Mouse (Mus musculus) G1E-ER4 (cell line): Measurements from ENCODE around the gene Pcca. TPM values are rescaled to one million over a fixed set of nuclear protein-coding genes. Genes with fewer than 3 reads are reported as not detected.

Experiments used
- GATA1 ChIP-seq: IDR thresholded peaks from one replicate; pipeline ENCODE4 v1.8.0; 2012; ENCODE audit warnings: low read length, inconsistent platforms
- polyA plus RNA-seq: library from polyadenylated mRNA; stranded (reverse); fragments of >175 nt; gene quantifications from 2 replicates; pipeline ENCODE4 v1.2.3, GENCODE M21; 2012

Gene Pcca
- polyA plus RNA-seq, 1 experiment = 26.9 TPM

DNA sequence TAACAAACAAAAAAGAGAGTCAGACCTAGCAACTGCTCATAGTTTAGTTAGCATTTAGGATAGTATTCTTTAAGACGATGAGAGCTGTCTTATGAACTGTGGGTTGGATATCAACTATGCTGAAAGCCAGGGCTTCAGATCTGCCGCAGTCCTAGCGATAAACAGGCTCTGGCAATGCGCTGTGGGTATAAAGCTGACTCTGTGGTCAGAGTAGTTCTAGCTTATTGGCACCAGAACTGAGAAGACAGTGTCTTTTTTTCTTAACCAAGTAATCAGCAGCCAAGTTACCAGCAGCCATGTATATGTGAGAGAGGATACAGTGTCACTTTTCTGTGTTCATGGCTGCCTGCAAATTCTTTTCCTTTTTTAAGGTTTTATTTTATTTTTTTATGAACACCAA, 154.3 kb downstream of the Pcca start:
- no peak for TF ChIP-seq GATA1

DNA sequence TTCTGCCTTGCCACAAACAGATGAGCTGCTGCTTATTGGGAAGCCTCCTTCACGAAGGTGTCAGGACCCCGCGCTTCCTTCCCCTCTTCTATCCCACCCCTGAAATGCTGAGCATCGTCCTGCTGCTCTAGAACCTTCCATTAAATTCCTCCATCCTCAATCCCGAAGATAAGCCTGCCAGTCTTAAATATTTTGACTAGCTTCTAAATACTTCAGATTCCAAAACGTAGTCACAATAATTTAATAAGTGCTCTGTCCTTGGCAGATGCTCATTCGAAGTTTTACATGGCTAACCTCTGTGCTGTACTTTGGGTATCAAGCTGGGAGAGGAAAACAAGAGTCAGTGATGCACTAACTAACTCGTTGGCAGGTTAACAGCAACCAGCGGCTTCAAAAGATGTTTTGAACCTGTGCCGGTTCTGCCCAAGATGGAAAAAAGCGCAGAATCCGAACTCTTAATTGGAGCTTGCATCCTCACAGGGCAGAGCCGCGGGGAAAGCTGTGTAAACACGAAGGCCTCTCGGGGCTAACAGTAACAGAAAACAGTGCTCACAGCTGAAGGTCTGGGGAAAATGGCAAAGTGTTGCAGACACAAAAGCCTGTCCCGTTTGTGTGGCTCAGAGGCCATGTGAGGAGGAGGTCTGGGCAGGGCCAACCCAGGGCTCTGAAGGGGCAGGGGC, 155.2 kb downstream of the Pcca start:
- no peak for TF ChIP-seq GATA1

DNA sequence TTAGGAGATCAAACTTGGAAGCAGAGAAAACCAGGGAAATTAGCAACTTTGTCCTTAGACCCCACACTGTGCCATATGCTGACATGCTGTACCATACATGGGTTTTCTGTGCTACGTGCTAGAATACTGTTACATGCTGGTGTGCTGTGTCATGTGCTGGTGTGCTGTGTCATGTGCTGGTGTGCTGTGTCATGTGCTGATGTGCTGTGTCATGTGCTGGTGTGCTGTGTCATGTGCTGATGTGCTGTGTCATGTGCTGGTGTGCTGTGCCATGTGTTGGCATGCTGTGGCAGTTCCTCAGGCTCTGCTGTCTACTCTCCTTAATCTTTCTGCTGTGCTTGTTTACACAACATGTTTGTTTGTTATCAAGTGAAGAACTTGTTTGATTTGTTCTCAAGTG, 157.4 kb downstream of the Pcca start:
- TF ChIP-seq GATA1 = no peak

DNA sequence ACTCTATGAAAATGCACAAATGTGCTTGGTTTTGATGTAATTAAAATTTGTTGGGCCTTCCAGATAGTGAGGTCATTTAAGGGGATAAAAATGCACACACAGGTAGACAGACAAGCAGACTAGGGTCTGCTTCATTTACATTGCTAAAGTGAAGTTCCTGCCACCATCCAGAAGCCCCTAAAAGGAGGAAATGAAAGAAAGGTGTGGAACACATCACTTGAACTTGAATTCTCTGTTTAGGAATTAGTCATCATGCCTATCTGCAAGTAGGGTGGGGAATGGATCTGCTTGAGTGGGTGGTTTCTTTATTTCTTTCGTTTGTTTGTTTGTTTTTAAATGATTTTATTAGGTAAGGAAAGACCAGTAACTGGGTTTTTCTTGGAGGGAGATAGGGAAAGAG, 166.2 kb downstream of the Pcca start:
- no peak for TF ChIP-seq GATA1

DNA sequence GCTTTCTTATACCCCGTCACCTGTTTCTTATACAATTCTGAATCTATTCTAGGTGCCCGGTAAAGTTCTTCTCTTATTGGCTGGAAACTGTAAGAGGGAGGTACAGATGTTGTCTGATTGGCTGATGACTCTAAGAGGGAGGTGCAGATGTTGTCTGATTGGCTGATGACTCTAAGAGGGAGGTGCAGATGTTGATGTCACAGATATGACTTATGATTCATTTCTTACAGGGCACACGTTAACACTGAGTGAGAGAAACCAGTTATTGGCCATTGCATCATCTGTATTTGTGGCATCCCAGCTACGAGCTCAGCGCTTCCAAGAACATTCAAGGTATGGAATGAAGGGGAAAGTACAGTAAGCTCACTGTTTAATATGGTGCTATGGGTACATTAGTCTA, 179.7 kb downstream of the Pcca start:
- no peak for TF ChIP-seq GATA1

DNA sequence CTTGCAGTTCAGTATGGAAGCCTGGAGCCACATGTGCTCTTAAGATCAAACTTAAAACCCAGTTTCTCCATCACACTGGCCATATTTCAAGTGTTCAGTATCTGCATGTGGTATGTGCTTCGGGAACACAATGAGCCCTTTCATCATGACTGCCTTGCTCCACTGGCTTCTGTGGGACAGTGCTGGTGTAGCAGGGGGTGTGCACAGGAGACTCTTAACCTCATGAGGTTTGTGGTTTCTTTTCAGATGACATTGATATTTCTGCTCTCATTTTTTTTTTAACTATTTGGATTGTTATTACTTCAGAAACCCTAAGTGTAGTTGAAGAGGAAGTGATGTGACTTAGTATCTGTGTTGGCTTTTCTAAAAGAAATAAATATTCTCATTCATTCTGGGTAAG, 180.8 kb downstream of the Pcca start:
- no peak for TF ChIP-seq GATA1

DNA sequence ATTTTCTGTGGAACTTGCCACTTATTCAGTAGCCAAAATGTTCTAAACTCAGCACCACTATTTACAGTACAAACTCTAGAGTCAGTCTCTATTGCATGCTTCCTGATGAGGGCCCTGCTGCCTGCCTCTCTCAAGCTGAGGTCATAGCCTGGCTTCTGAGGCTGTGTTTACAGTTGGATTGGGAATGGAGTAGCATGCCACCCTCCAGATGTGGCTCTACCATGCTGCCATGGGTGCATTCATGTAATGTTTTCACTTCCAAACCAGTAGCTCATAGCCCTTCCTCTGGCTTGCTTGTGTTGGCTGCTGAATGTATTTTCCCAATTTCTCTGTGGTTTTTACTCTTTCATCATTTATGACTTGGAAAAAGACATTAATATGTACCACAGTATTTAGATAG, 181.9 kb downstream of the Pcca start:
- TF ChIP-seq GATA1 = no peak

DNA sequence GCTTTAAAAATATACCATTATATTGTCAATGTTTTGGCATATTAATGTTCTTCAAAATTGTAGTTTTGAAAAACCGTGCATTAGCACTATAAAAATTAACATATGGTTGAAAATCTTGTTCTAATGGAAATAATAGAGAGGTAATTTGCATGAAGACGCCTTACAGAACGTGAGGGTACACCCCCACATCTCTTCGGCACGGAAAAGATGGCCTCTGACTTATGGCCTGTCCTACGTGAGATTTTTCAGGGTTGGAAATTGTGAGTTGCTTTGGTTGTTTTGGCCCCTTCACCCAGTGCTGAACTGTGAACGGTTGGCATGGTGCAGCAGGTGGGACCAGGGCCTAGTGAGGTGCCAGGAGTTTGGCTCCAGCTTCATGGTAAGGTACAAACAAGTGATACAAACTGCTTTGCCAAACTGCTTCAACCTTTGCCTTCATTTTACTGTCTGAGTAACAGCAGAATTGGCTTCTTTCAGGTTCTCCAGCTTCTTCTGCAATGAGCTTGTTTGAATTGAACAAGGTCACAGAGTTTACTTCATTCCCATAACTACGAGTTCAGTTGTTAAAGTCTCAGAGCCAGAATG, 185.5 kb downstream of the Pcca start:
- TF ChIP-seq GATA1 = no peak

DNA sequence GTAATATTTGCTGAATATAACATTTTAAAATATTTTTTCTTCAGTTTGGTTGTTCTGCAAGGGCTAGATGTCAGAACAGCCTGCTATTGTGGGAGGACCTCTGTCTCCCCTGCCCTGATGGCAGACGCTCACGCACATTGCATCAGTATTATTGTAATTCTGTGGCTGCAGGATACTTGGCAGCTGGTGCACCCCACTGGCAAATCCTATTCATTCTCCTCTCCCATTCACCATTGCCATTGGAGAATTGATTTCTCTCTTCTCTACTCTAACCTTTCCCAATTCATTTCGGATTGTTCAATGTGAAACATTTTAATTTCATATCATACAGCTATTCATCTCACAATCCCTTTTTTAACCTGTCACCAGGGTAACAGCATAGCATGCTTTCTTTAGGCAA, 186.9 kb downstream of the Pcca start:
- TF ChIP-seq GATA1 = no peak

DNA sequence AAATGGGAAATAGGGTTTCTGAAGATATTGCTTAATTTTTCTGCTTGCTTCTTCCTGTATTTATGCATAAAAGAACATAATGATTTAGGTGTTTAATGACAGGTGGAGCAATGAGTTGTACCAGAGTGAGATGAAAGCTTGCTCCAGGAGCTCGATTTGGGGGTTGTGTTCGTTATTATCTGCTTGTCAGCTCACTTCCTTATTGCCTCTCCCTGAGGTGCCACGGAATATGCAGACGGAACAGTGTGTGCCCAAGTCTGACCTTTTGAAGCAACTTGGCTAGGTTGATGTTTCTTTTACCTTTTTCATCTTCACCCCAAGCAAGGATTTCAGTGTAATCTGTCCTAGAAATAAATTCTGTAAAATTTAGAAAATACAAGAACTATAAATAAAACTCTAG, 187.6 kb downstream of the Pcca start:
- no peak for TF ChIP-seq GATA1

DNA sequence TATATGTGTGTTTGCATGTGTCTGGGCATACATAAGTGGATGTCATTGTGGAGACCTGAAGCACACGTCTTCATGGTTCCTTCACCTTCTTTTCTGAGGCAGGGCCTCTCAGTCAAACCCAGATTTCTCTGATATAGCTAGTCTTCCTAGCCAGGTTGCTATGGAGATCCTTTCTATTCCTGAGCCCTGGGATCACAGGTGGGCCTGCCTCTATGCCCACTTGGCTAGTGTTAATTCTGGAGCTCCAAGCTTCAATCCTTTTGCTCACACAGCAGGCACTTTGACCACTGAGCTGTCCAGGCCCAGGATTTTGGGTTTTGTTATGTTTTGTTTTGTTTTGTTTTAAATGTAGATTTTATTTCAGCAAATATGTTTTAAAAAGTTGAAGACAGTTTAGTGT, 192.3 kb downstream of the Pcca start:
- TF ChIP-seq GATA1 = no peak

DNA sequence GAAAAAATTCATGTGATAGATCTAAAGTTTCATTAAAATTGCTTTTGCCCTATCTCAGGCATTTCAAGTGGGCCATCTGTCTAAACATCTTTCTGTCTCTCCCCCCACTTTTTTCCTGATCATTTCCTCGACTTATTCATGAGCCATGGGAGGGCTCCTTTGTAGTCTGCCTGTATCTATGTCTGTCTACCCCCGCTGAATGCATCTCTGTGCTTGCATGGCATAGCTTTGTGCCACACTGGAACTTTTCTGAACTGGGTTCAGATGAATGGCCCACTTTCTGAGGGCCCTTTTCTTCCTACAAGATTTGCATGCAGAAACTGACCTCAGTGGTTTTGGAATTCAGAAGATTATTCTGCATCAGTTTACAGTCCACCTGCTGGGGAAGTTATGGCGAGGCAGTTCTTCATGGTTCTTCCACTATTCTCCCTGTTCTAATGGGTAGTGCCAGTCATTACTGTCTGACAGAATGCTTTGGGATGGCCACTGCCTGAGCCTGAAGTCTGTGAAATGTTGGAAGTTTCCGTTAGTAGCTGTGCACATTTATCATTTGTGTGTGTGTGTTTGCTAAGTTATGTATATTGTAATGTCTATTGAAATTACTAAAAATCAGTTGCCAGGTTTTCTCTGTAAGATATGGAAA, 195.4 kb downstream of the Pcca start:
- TF ChIP-seq GATA1 = no peak

DNA sequence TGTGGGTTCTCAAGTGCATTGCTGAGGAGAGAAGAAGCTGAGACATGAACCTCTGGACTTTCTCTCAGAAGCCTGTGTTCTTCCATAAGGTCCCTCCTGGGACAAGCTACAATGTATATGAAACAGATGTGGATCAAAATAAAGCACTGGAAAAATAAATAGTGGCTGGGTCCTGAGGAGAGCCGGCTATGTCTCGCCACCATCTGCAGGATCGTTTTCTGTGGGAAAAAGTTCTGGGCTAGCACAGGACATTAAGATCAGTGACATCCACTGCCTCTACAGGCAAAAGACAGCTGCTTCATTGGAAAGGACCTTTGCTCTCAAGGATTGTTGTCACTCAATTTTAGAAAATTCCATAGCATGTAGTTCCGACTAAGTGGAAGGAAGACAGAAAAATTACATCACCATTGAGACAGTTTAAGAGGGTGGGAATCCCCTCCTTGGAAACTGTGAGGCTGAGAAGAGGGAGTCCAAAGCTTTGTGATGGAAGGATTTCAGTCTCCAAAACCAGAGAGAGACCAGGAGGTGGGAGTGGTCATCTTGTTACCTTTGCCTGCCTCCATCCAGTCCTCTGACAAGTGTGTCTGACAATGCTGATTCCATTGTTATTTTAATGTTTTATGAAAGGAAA, 196.9 kb downstream of the Pcca start:
- no peak for TF ChIP-seq GATA1

DNA sequence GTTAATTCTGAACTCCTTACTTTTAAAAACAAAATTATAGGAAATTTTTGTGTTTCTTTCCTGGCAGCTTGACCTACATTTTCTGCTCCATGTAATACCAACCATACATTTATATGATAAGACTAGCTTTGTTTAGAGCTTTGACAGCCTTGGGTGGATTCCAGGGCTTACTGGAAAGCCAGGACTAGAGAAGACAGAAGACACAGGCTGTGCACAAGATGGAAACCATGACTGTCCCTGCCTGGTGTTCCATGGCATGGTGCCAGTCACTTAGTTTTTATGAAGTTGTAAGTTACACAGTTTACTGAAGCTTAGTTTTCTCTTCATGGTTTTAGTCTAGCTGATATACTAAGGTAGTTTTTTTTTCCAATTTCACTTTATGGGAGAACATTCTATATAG, 202.7 kb downstream of the Pcca start:
- TF ChIP-seq GATA1 = no peak

DNA sequence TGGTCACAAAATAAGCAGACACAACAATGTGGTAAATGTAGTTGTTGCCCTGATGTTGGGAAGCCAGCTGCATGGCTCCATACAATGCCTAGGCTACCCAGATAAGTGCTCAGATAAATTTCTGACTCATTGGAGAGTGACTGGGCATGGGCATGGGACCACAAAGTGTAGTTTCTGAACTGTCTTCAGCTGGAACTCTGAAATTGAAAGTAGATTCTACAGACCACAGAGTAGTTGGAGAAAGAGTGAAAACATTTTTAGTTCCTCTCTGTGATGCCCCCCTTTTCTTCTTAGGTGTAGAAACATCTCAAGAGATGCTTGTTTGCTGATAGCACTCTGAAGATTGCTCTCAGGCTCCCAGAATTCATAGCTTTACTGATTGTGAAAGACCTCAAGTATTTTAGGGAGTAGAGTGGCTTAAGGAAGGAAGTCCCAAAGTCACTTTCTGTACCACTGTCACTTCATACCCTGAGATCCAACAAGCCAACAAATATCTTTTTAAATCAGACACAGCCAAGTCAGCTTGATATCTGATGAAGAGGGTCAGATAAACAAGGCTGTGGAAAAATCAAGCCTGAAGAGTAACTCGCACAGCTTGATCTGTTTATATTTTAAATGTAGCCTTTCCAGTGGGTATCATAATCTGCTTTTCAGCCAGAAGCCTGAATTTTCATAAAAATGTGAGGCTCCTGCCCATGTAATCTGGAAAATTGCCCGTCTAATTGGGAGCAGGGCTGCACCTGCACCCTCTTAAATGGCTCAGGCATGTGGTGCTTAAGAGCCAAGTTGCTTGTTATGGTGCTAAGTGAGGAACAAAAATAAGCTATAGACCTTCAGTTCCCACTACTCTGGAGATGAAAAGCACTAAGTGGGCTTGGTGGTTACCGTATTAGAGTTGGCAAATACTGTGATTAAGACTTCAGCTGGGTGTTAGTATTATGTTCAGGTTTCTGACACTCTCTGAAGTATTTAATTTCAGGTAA, 214.0 kb downstream of the Pcca start:
- TF ChIP-seq GATA1 = no peak
